16 mouse cellular contexts compared by ENCODE assay signal in the genomic region with DNA sequence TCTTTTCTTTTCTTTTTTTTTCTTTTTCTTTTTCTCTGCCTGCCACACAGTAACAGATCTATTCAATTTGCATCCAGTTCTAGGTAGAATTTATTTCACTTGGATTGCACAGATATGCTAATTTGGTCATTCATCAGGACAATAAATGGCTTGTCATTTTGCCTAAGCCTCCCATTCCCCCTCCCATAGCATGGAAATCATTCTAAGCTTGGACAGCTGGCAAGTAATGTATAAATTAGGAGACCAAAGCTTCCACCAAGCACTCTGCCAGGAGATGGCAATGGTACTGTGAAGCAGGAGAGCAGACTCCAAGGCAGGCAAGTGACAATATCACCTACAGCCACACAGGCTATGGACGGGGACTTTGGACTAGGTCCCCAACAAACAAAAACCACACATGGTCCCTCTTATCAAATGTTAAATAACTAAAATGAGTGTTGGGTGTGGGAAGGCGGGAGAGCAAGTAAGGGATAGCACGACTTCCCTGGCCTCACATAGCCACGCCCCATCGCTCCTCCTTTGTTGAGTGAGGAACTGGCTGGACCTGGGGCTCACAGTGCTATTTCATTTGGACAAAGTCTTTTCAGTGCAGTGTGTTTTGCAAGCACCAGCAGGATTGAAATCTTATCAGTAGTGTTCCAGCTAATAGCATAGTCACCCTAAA. TPM values are rescaled to one million over a fixed set of nuclear protein-coding genes. Genes with fewer than 3 reads are reported as not detected.
A peak's percentile ranks its signal among the peaks of the same experiment; 100 is the strongest.
DNase-seq lines count a peak whose midpoint lies in the region; ATAC-seq lines count a peak whose summit lies in the region.
"Had no signal": no experiment of that assay in that cellular context is flagged by ENCODE, and none has a peak within 500 bp of the region (broad histone marks: within the 10 kb centered on the region; RNA-seq: fewer than 3 reads in every experiment).

No protein-coding gene starts in this region.

- ATAC-seq in forebrain, embryonic 15.5 days (replicated peaks) = peak; percentile 94
- peak; percentile 55; the same call in 1 of the 2 replicates for ATAC-seq in hindbrain, embryonic 15.5 days (ENCODE audit: low FRiP score, low read depth)
- peak; percentile 87 for ATAC-seq in midbrain, embryonic 12.5 days (ENCODE audit: low FRiP score, low read depth)
- peak; percentile 96 for ATAC-seq in stomach, embryonic 16.5 days (ENCODE audit: insufficient read depth, low FRiP score)

- 38% methylated on average over 5 of the region's 5 CpGs for WGBS in forebrain, embryonic 15.5 days
- 52% methylated on average over 5 of the region's 5 CpGs for WGBS in hindbrain, embryonic 15.5 days
- 65% methylated on average over 5 of the region's 5 CpGs for WGBS in midbrain, embryonic 12.5 days
- WGBS in stomach, embryonic 16.5 days = 61% methylated on average over 5 of the region's 5 CpGs

- no peaks in the 10 kb centered on the region for H3K27me3 ChIP-seq in forebrain, embryonic 15.5 days
- no peaks in the 10 kb centered on the region for H3K27me3 ChIP-seq in hindbrain, embryonic 15.5 days
- H3K27me3 ChIP-seq in midbrain, embryonic 12.5 days = no peaks in the 10 kb centered on the region; the same call in 1 of the 2 replicates
- H3K27me3 ChIP-seq in stomach, embryonic 16.5 days (ENCODE audit: control insufficient read depth, insufficient read depth, low read length) = no peaks in the 10 kb centered on the region

- H3K9ac ChIP-seq in forebrain, embryonic 15.5 days (replicated peaks) = no peak overlapping the region
- H3K9ac ChIP-seq in hindbrain, embryonic 15.5 days = no peak overlapping the region
- no peak overlapping the region for H3K9ac ChIP-seq in midbrain, embryonic 12.5 days (replicated peaks)
- H3K9ac ChIP-seq in stomach, embryonic 16.5 days (ENCODE audit: low read length) = no peak overlapping the region
- H3K9ac ChIP-seq: liver, embryonic 14.5 days had no signal

- H3K4me1 ChIP-seq in forebrain, embryonic 15.5 days = peaks cover 11% of the 10 kb centered on the region
- peaks cover 5% of the 10 kb centered on the region; the same call in 1 of the 2 replicates for H3K4me1 ChIP-seq in hindbrain, embryonic 15.5 days (replicated peaks)
- peaks cover 14% of the 10 kb centered on the region for H3K4me1 ChIP-seq in midbrain, embryonic 12.5 days
- H3K4me1 ChIP-seq in stomach, embryonic 16.5 days (ENCODE audit: control insufficient read depth, insufficient read depth, low read length) = peaks cover under 1% of the 10 kb centered on the region; the same call in 1 of the 2 replicates

- peak overlapping the region; percentile 74 for H3K27ac ChIP-seq in forebrain, embryonic 15.5 days (replicated peaks)
- H3K27ac ChIP-seq in hindbrain, embryonic 15.5 days (replicated peaks) = peak overlapping the region; percentile 32; the same call in 1 of the 2 replicates
- peak overlapping the region; percentile 58; the same call in 1 of the 2 replicates for H3K27ac ChIP-seq in midbrain, embryonic 12.5 days (replicated peaks)
- H3K27ac ChIP-seq in stomach, embryonic 16.5 days (ENCODE audit: low read length) = peak overlapping the region; percentile 59
- H3K27ac ChIP-seq: liver, embryonic 14.5 days had no signal

- DNase-seq in kidney, adult 9 months = no peak
- DNase-seq in layer of hippocampus, postnatal 14 days (ENCODE audit: low spot score in 2 of 2) = no peak
- no peak for DNase-seq in lung, postnatal 4 days
- DNase-seq: adrenal gland, postnatal 10 days; gastrocnemius, postnatal 10 days; kidney, adult 11 months; thymus, postnatal 25 days had no signal

- no peaks in the 10 kb centered on the region for H3K9me3 ChIP-seq in forebrain, embryonic 15.5 days
- no peaks in the 10 kb centered on the region for H3K9me3 ChIP-seq in hindbrain, embryonic 15.5 days
- no peaks in the 10 kb centered on the region for H3K9me3 ChIP-seq in midbrain, embryonic 12.5 days
- H3K9me3 ChIP-seq in stomach, embryonic 16.5 days (replicated peaks; ENCODE audit: control insufficient read depth, low read length) = no peaks in the 10 kb centered on the region

- H3K36me3 ChIP-seq in forebrain, embryonic 15.5 days = no peaks in the 10 kb centered on the region
- H3K36me3 ChIP-seq in hindbrain, embryonic 15.5 days = no peaks in the 10 kb centered on the region
- H3K36me3 ChIP-seq in midbrain, embryonic 12.5 days = no peaks in the 10 kb centered on the region
- H3K36me3 ChIP-seq in stomach, embryonic 16.5 days (ENCODE audit: control insufficient read depth, insufficient read depth, low read length) = no peaks in the 10 kb centered on the region

- H3K4me3 ChIP-seq in forebrain, embryonic 15.5 days = no peak overlapping the region
- H3K4me3 ChIP-seq in hindbrain, embryonic 15.5 days = no peak overlapping the region
- no peak overlapping the region for H3K4me3 ChIP-seq in midbrain, embryonic 12.5 days
- H3K4me3 ChIP-seq in stomach, embryonic 16.5 days (replicated peaks; ENCODE audit: low read length) = no peak overlapping the region
- H3K4me3 ChIP-seq: erythroblast, embryonic 14.5 days had no signal

- no peak overlapping the region for H3K4me2 ChIP-seq in forebrain, embryonic 15.5 days (replicated peaks)
- H3K4me2 ChIP-seq in hindbrain, embryonic 15.5 days = no peak overlapping the region
- no peak overlapping the region for H3K4me2 ChIP-seq in midbrain, embryonic 12.5 days (replicated peaks)
- no peak overlapping the region for H3K4me2 ChIP-seq in stomach, embryonic 16.5 days (ENCODE audit: low read depth, low read length)

RNA-seq across cellular contexts. Expression of a gene that starts 22.7 kb away (rescaled TPM):
- polyA plus RNA-seq in forebrain, embryonic 15.5 days (2015; fragmentation: Nextera tagmentation; extraction: Ambion mirVana) = 0.23 TPM in 1 of 2 replicates, not detected in the other
- polyA plus RNA-seq in hindbrain, embryonic 15.5 days (2015; fragmentation: Nextera tagmentation; extraction: Ambion mirVana) = not detected in 2 replicates
- polyA plus RNA-seq in midbrain, embryonic 12.5 days (2016; fragmentation: Nextera tagmentation; extraction: Ambion mirVana) = not detected in 2 replicates
- 6.8 and 8.3 TPM in 2 replicates for polyA plus RNA-seq in stomach, embryonic 16.5 days (2015; fragmentation: Nextera tagmentation; extraction: Ambion mirVana)
- not detected for total RNA-seq in layer of hippocampus, postnatal 14 days (2021)
- total RNA-seq: gastrocnemius, postnatal 10 days; left cerebral cortex, postnatal 14 days had no signal
- polyA plus RNA-seq: erythroblast, embryonic 14.5 days; heart, embryonic 14.5 days; large intestine, adult 2 months had no signal
